Mouse (Mus musculus) hindbrain, embryonic 15.5 days (tissue): ENCODE results near the gene Dnaaf3. TPM values are rescaled to one million over a fixed set of nuclear protein-coding genes. Genes with fewer than 3 reads are reported as not detected.
"Not testable (repeated sequence)": the region's sequence is repeated elsewhere in the genome, so short reads cannot be mapped to it uniquely, and the experiment has no call there.

Experiments used
- ATAC-seq: fragments of 200-750 bp; cut with Nextera tagmentation; 2 replicates; pipeline ENCODE4 v1.8.0; 2017; ENCODE audit warnings: low read depth, moderate number of reproducible peaks, moderate TSS enrichment; ENCODE audit not compliant: low FRiP score
- H3K27ac ChIP-seq: fragments of 300-500 bp; sonication (generic); replicated peaks from 2 replicates; pipeline ENCODE4 v1.5.1; 2015; ENCODE audit warnings: mild to moderate bottlenecking, inconsistent platforms
- H3K27me3 ChIP-seq: fragments of 300-500 bp; sonication (generic); 2 replicates; pipeline ENCODE4 v1.6.1; 2015; ENCODE audit warnings: control low read depth, inconsistent platforms
- H3K36me3 ChIP-seq: fragments of 300-500 bp; sonication (generic); 2 replicates; pipeline ENCODE4 v1.6.1; 2015; ENCODE audit warnings: control low read depth, inconsistent platforms
- H3K4me1 ChIP-seq: fragments of 300-500 bp; sonication (generic); replicated peaks from 2 replicates; pipeline ENCODE4 v1.6.1; 2015; ENCODE audit warnings: control low read depth, inconsistent platforms
- H3K4me2 ChIP-seq: fragments of 300-500 bp; sonication (generic); 2 replicates; pipeline ENCODE4 v1.6.1; 2015; ENCODE audit warnings: moderate library complexity, mild to moderate bottlenecking, inconsistent platforms
- H3K4me3 ChIP-seq: fragments of 300-500 bp; sonication (generic); 2 replicates; pipeline ENCODE4 v1.5.1; 2015; ENCODE audit warnings: mild to moderate bottlenecking, inconsistent platforms
- H3K9ac ChIP-seq: fragments of 300-500 bp; sonication (generic); 2 replicates; pipeline ENCODE4 v1.6.1; 2015; ENCODE audit warnings: inconsistent platforms
- H3K9me3 ChIP-seq: fragments of 300-500 bp; sonication (generic); 2 replicates; pipeline ENCODE4 v1.6.1; 2016; ENCODE audit warnings: control low read depth, inconsistent platforms
- WGBS: fragments of 180-500 bp; shearing (Covaris S2); methylation state at CpG from one replicate; pipeline ENCODE4 v1.1.7; 2015; 5-methylcytosine and 5-hydroxymethylcytosine counted together
- polyA plus RNA-seq: library from polyadenylated mRNA; unstranded; fragments of >200 nt; fragmentation: Nextera tagmentation; extraction: Ambion mirVana; gene quantifications from 2 replicates; pipeline ENCODE4 v1.2.1, GENCODE M21; 2015

The Dnaaf3 gene
- polyA plus RNA-seq, 1 experiment from 2014 or later, result 3.6 TPM

GRCm38 (mm10) chr7:4539019-4539418 lies 6.8 kb upstream of the Dnaaf3 start:
- WGBS, result 82% methylated on average over 2 of the region's 2 CpGs
- Histone ChIP-seq H3K9me3 (no peaks in the 10 kb centered on the region), H3K36me3 (peaks cover 25% of the 10 kb centered on the region), H3K4me2 (no peak overlapping the region), H3K27me3 (no peaks in the 10 kb centered on the region), H3K4me3 (no peak overlapping the region), H3K9ac (no peak overlapping the region), H3K4me1 (no peaks in the 10 kb centered on the region), H3K27ac (no peak overlapping the region)
- ATAC-seq, result no peak

GRCm38 (mm10) chr7:4537181-4537580 lies 4.9 kb upstream of the Dnaaf3 start:
- Histone ChIP-seq H3K4me3 (no peak overlapping the region), H3K4me2 (no peak overlapping the region), H3K9me3 (no peaks in the 10 kb centered on the region), H3K9ac (no peak overlapping the region), H3K36me3 (peaks cover 19% of the 10 kb centered on the region), H3K27me3 (0 out of 2 replicates have a peak, but pooled peaks cover 1% of the 10 kb centered on the region), H3K27ac (no peak overlapping the region), H3K4me1 (no peaks in the 10 kb centered on the region)
- no peak for ATAC-seq
- WGBS, result 59% methylated on average over 4 of the region's 4 CpGs

- H3K4me1 ChIP-seq, result no peaks in the 10 kb centered on the region
- no peak overlapping the region for H3K4me3 ChIP-seq
- H3K4me2 ChIP-seq, result no peak overlapping the region
- peaks cover 18% of the 10 kb centered on the region for H3K36me3 ChIP-seq
- no peak for ATAC-seq
- H3K27me3 ChIP-seq, result peaks cover 7% of the 10 kb centered on the region; the same call in 1 of the 2 replicates
- 72% methylated on average over 4 of the region's 4 CpGs for WGBS
- H3K9ac ChIP-seq, result no peak overlapping the region
- H3K9me3 ChIP-seq, result no peaks in the 10 kb centered on the region
- no peak overlapping the region for H3K27ac ChIP-seq
Measured at GRCm38 (mm10) chr7:4536369-4536768, 4.1 kb upstream of the Dnaaf3 start.

GRCm38 (mm10) chr7:4530166-4530565 lies 2.1 kb downstream of the Dnaaf3 start:
- 55% methylated on average over 8 of the region's 8 CpGs for WGBS
- H3K27me3 ChIP-seq, result peaks cover 10% of the 10 kb centered on the region; the same call in 1 of the 2 replicates
- not testable (repeated sequence) for ATAC-seq, H3K27ac ChIP-seq, H3K9me3 ChIP-seq, H3K9ac ChIP-seq, H3K4me3 ChIP-seq, H3K4me2 ChIP-seq, H3K36me3 ChIP-seq
- peaks cover 18% of the 10 kb centered on the region for H3K4me1 ChIP-seq

GRCm38 (mm10) chr7:4527302-4527689 lies 5.0 kb downstream of the Dnaaf3 start:
- H3K4me1 ChIP-seq, result peaks cover 18% of the 10 kb centered on the region
- no peaks in the 10 kb centered on the region for H3K36me3 ChIP-seq
- no peaks in the 10 kb centered on the region for H3K9me3 ChIP-seq
- H3K27me3 ChIP-seq, result peaks cover 10% of the 10 kb centered on the region; the same call in 1 of the 2 replicates
- peak overlapping the region; percentile 37 for H3K4me3 ChIP-seq
- no peak overlapping the region for H3K9ac ChIP-seq
- H3K27ac ChIP-seq, result no peak overlapping the region
- ATAC-seq, result 0 out of 2 replicates have a peak, but pooled peaks have one; percentile 1
- peak overlapping the region; percentile 72 for H3K4me2 ChIP-seq
- WGBS, result 44% methylated on average over 18 of the region's 18 CpGs

- peak; percentile 93 for ATAC-seq
- H3K4me2 ChIP-seq, result peak overlapping the region; percentile 72
- H3K36me3 ChIP-seq, result no peaks in the 10 kb centered on the region
- peaks cover 7% of the 10 kb centered on the region for H3K27me3 ChIP-seq
- H3K4me3 ChIP-seq, result peak overlapping the region; percentile 37
- H3K27ac ChIP-seq, result peak overlapping the region; percentile 53
- peak overlapping the region; percentile 45 for H3K9ac ChIP-seq
- H3K4me1 ChIP-seq, result peaks cover 18% of the 10 kb centered on the region
- WGBS, result 25% methylated on average over 40 of the region's 40 CpGs
- H3K9me3 ChIP-seq, result no peaks in the 10 kb centered on the region
Measured at GRCm38 (mm10) chr7:4526341-4527301, 5.6 kb downstream of the Dnaaf3 start.

GRCm38 (mm10) chr7:4524212-4524922 lies 7.9 kb downstream of the Dnaaf3 start, which contains the start of gene Tnni3:
Tnni3 (minus strand) TSS chr7:4524229.
- peaks cover 13% of the 10 kb centered on the region for H3K27me3 ChIP-seq
- H3K4me2 ChIP-seq, H3K9ac ChIP-seq, H3K4me3 ChIP-seq, ATAC-seq, H3K36me3 ChIP-seq, H3K9me3 ChIP-seq, H3K27ac ChIP-seq: not testable (repeated sequence)
- H3K4me1 ChIP-seq, result peaks cover 25% of the 10 kb centered on the region
- WGBS, result 75% methylated on average over 15 of the region's 15 CpGs

GRCm38 (mm10) chr7:4523205-4524130 lies 8.8 kb downstream of the Dnaaf3 start:
- 92% methylated on average over 33 of the region's 33 CpGs for WGBS
- H3K27me3 ChIP-seq, result peaks cover 13% of the 10 kb centered on the region

GRCm38 (mm10) chr7:4522292-4522691 lies 10.0 kb downstream of the Dnaaf3 start:
- H3K27me3 ChIP-seq, result peaks cover 11% of the 10 kb centered on the region
- peaks cover 21% of the 10 kb centered on the region for H3K4me1 ChIP-seq
- no peak for ATAC-seq
- no peaks in the 10 kb centered on the region for H3K9me3 ChIP-seq
- H3K4me3 ChIP-seq, result no peak overlapping the region
- no peak overlapping the region for H3K4me2 ChIP-seq
- no peaks in the 10 kb centered on the region for H3K36me3 ChIP-seq
- no peak overlapping the region for H3K9ac ChIP-seq
- WGBS, result 82% methylated on average over 6 of the region's 6 CpGs
- H3K27ac ChIP-seq, result no peak overlapping the region

More at GRCm38 (mm10) chr7:4523205-4524130, 8.8 kb downstream of the Dnaaf3 start:
- Histone ChIP-seq H3K9ac (no peak overlapping the region), H3K4me3 (no peak overlapping the region), H3K27ac (no peak overlapping the region), H3K4me2 (no peak overlapping the region), H3K9me3 (no peaks in the 10 kb centered on the region), H3K4me1 (peaks cover 25% of the 10 kb centered on the region), H3K36me3 (no peaks in the 10 kb centered on the region)
- no peak for ATAC-seq

- ATAC-seq, result no peak
- Histone ChIP-seq H3K9me3 (no peaks in the 10 kb centered on the region), H3K9ac (no peak overlapping the region), H3K36me3 (no peaks in the 10 kb centered on the region), H3K4me3 (peak overlapping the region; percentile 25), H3K4me1 (peaks cover 12% of the 10 kb centered on the region), H3K27ac (no peak overlapping the region), H3K27me3 (peaks cover 10% of the 10 kb centered on the region), H3K4me2 (peak overlapping the region; percentile 53)
- 33% methylated on average over 32 of the region's 32 CpGs for WGBS
Measured at GRCm38 (mm10) chr7:4521231-4522003, 10.8 kb downstream of the Dnaaf3 start.

GRCm38 (mm10) chr7:4518487-4518886 lies 13.8 kb downstream of the Dnaaf3 start:
- H3K27ac ChIP-seq, result no peak overlapping the region
- no peak overlapping the region for H3K4me2 ChIP-seq
- 82% methylated on average over 1 of the region's 1 CpGs for WGBS
- H3K36me3 ChIP-seq, result no peaks in the 10 kb centered on the region
- H3K27me3 ChIP-seq, result peaks cover 10% of the 10 kb centered on the region
- H3K9ac ChIP-seq, result no peak overlapping the region
- H3K4me1 ChIP-seq, result peaks cover 7% of the 10 kb centered on the region
- H3K4me3 ChIP-seq, result no peak overlapping the region
- no peaks in the 10 kb centered on the region for H3K9me3 ChIP-seq
- no peak for ATAC-seq
